Mouse (Mus musculus) hindbrain, embryonic 12.5 days (tissue): ENCODE results near the gene Prkar2b. TPM values are rescaled to one million over a fixed set of nuclear protein-coding genes. Genes with fewer than 3 reads are reported as not detected.

Source experiments
- ATAC-seq: fragments of 200-750 bp; cut with Nextera tagmentation; 2 replicates; pipeline ENCODE4 v1.8.0; 2017; ENCODE audit warnings: moderate TSS enrichment; ENCODE audit not compliant: low FRiP score
- H3K27ac ChIP-seq: fragments of 300-500 bp; sonication (generic); 2 replicates; pipeline ENCODE4 v1.5.1; 2016; ENCODE audit warnings: mild to moderate bottlenecking
- H3K27me3 ChIP-seq: fragments of 300-500 bp; sonication (generic); 2 replicates; pipeline ENCODE4 v1.6.1; 2016; ENCODE audit warnings: mild to moderate bottlenecking
- H3K36me3 ChIP-seq: fragments of 300-500 bp; sonication (generic); 2 replicates; pipeline ENCODE4 v1.6.1; 2016; ENCODE audit warnings: mild to moderate bottlenecking
- H3K4me1 ChIP-seq: fragments of 300-500 bp; sonication (generic); 2 replicates; pipeline ENCODE4 v1.6.1; 2016
- H3K4me2 ChIP-seq: fragments of 300-500 bp; sonication (generic); replicated peaks from 2 replicates; pipeline ENCODE4 v1.6.1; 2016; ENCODE audit warnings: mild to moderate bottlenecking
- H3K4me3 ChIP-seq: fragments of 300-500 bp; sonication (generic); 2 replicates; pipeline ENCODE4 v1.5.1; 2016; ENCODE audit warnings: mild to moderate bottlenecking
- H3K9ac ChIP-seq: fragments of 300-500 bp; sonication (generic); 2 replicates; pipeline ENCODE4 v1.6.1; 2016; ENCODE audit warnings: mild to moderate bottlenecking, moderate library complexity
- H3K9me3 ChIP-seq: fragments of 300-500 bp; sonication (generic); replicated peaks from 2 replicates; pipeline ENCODE4 v1.6.1; 2016; ENCODE audit warnings: mild to moderate bottlenecking
- WGBS: fragments of 180-500 bp; shearing (Covaris S2); methylation state at CpG from one replicate; pipeline ENCODE4 v1.1.7; 2016; 5-methylcytosine and 5-hydroxymethylcytosine counted together
- polyA plus RNA-seq: library from polyadenylated mRNA; unstranded; fragments of >200 nt; fragmentation: Nextera tagmentation; extraction: Ambion mirVana; gene quantifications from 2 replicates; pipeline ENCODE4 v1.2.1, GENCODE M21; 2016

Prkar2b gene
- polyA plus RNA-seq, 1 experiment from 2014 or later = 89.0 TPM

GRCm38 (mm10) chr12:32000464-32000863 is 60.6 kb downstream of the Prkar2b start:
- H3K4me3 ChIP-seq = no peak overlapping the region
- H3K36me3 ChIP-seq = no peaks in the 10 kb centered on the region
- H3K9me3 ChIP-seq = no peaks in the 10 kb centered on the region
- ATAC-seq = no peak
- H3K27ac ChIP-seq = no peak overlapping the region
- H3K27me3 ChIP-seq = no peaks in the 10 kb centered on the region
- 85% methylated on average over 7 of the region's 7 CpGs for WGBS
- no peak overlapping the region for H3K9ac ChIP-seq
- peaks cover 3% of the 10 kb centered on the region; the same call in 1 of the 2 replicates for H3K4me1 ChIP-seq
- no peak overlapping the region for H3K4me2 ChIP-seq

GRCm38 (mm10) chr12:31998706-31999105 is 62.4 kb downstream of the Prkar2b start:
- Histone ChIP-seq H3K9ac (no peak overlapping the region), H3K27me3 (no peaks in the 10 kb centered on the region), H3K27ac (no peak overlapping the region), H3K4me3 (no peak overlapping the region), H3K36me3 (no peaks in the 10 kb centered on the region), H3K4me1 (peaks cover 3% of the 10 kb centered on the region; the same call in 1 of the 2 replicates), H3K4me2 (no peak overlapping the region), H3K9me3 (no peaks in the 10 kb centered on the region)
- no peak for ATAC-seq
- 87% methylated on average over 5 of the region's 5 CpGs for WGBS

GRCm38 (mm10) chr12:31997328-31997878 is 63.7 kb downstream of the Prkar2b start:
- Histone ChIP-seq H3K27me3 (no peaks in the 10 kb centered on the region), H3K4me1 (peaks cover 3% of the 10 kb centered on the region; the same call in 1 of the 2 replicates), H3K9me3 (no peaks in the 10 kb centered on the region), H3K36me3 (no peaks in the 10 kb centered on the region), H3K9ac (no peak overlapping the region), H3K4me3 (no peak overlapping the region), H3K27ac (no peak overlapping the region), H3K4me2 (no peak overlapping the region)
- 86% methylated on average over 3 of the region's 3 CpGs for WGBS
- no peak for ATAC-seq

GRCm38 (mm10) chr12:31996877-31997276 is 64.2 kb downstream of the Prkar2b start:
- Histone ChIP-seq H3K9ac (no peak overlapping the region), H3K27me3 (no peaks in the 10 kb centered on the region), H3K4me1 (peaks cover 3% of the 10 kb centered on the region; the same call in 1 of the 2 replicates), H3K4me3 (no peak overlapping the region), H3K36me3 (no peaks in the 10 kb centered on the region), H3K9me3 (no peaks in the 10 kb centered on the region), H3K4me2 (no peak overlapping the region), H3K27ac (no peak overlapping the region)
- 79% methylated on average over 5 of the region's 5 CpGs for WGBS
- ATAC-seq = no peak

GRCm38 (mm10) chr12:31990575-31990974 is 70.5 kb downstream of the Prkar2b start:
- no peaks in the 10 kb centered on the region for H3K9me3 ChIP-seq
- H3K4me3 ChIP-seq = no peak overlapping the region
- no peak for ATAC-seq
- H3K27ac ChIP-seq = no peak overlapping the region
- WGBS = 93% methylated on average over 4 of the region's 4 CpGs
- no peak overlapping the region for H3K9ac ChIP-seq
- no peak overlapping the region for H3K4me2 ChIP-seq
- H3K36me3 ChIP-seq = no peaks in the 10 kb centered on the region
- H3K4me1 ChIP-seq = no peaks in the 10 kb centered on the region
- H3K27me3 ChIP-seq = no peaks in the 10 kb centered on the region

- no peak for ATAC-seq
- no peaks in the 10 kb centered on the region for H3K36me3 ChIP-seq
These were observed 71.4 kb downstream of the Prkar2b start for GRCm38 (mm10) chr12:31989726-31990125.

GRCm38 (mm10) chr12:31986463-31986862 is 74.6 kb downstream of the Prkar2b start:
- Histone ChIP-seq H3K36me3 (no peaks in the 10 kb centered on the region), H3K4me1 (peaks cover 7% of the 10 kb centered on the region; the same call in 1 of the 2 replicates), H3K4me2 (no peak overlapping the region), H3K27me3 (no peaks in the 10 kb centered on the region), H3K9ac (no peak overlapping the region), H3K9me3 (no peaks in the 10 kb centered on the region), H3K27ac (no peak overlapping the region), H3K4me3 (no peak overlapping the region)
- no peak for ATAC-seq
- WGBS = 88% methylated on average over 2 of the region's 2 CpGs

More at GRCm38 (mm10) chr12:31989726-31990125, 71.4 kb downstream of the Prkar2b start:
- Histone ChIP-seq H3K9me3 (no peaks in the 10 kb centered on the region), H3K4me1 (peaks cover 1% of the 10 kb centered on the region; the same call in 1 of the 2 replicates), H3K27ac (no peak overlapping the region), H3K9ac (no peak overlapping the region), H3K27me3 (no peaks in the 10 kb centered on the region), H3K4me2 (no peak overlapping the region), H3K4me3 (no peak overlapping the region)

- Histone ChIP-seq H3K9me3 (no peaks in the 10 kb centered on the region), H3K4me3 (no peak overlapping the region), H3K4me2 (no peak overlapping the region), H3K36me3 (no peaks in the 10 kb centered on the region), H3K4me1 (peaks cover 7% of the 10 kb centered on the region; the same call in 1 of the 2 replicates), H3K27ac (no peak overlapping the region), H3K9ac (no peak overlapping the region), H3K27me3 (no peaks in the 10 kb centered on the region)
- ATAC-seq = no peak
- 95% methylated on average over 6 of the region's 6 CpGs for WGBS
These were observed 75.4 kb downstream of the Prkar2b start for GRCm38 (mm10) chr12:31985738-31986137.

- H3K9me3 ChIP-seq = no peaks in the 10 kb centered on the region
- H3K27ac ChIP-seq = no peak overlapping the region
- ATAC-seq = no peak
- H3K9ac ChIP-seq = no peak overlapping the region
- WGBS = 72% methylated on average over 12 of the region's 12 CpGs
- no peaks in the 10 kb centered on the region for H3K36me3 ChIP-seq
- H3K4me3 ChIP-seq = no peak overlapping the region
- H3K4me1 ChIP-seq = peaks cover 7% of the 10 kb centered on the region; the same call in 1 of the 2 replicates
- no peaks in the 10 kb centered on the region for H3K27me3 ChIP-seq
- H3K4me2 ChIP-seq = no peak overlapping the region
These were observed 76.4 kb downstream of the Prkar2b start for GRCm38 (mm10) chr12:31984664-31985063.

- H3K4me2 ChIP-seq = no peak overlapping the region
- peaks cover 7% of the 10 kb centered on the region; the same call in 1 of the 2 replicates for H3K4me1 ChIP-seq
- no peaks in the 10 kb centered on the region for H3K9me3 ChIP-seq
- no peak for ATAC-seq
- 57% methylated on average over 2 of the region's 2 CpGs for WGBS
- H3K27ac ChIP-seq = no peak overlapping the region
- no peak overlapping the region for H3K9ac ChIP-seq
- H3K4me3 ChIP-seq = no peak overlapping the region
- H3K27me3 ChIP-seq = no peaks in the 10 kb centered on the region
- no peaks in the 10 kb centered on the region for H3K36me3 ChIP-seq
These were observed 76.9 kb downstream of the Prkar2b start for GRCm38 (mm10) chr12:31984206-31984605.

- 62% methylated on average over 6 of the region's 6 CpGs for WGBS
- Histone ChIP-seq H3K4me2 (no peak overlapping the region), H3K27ac (no peak overlapping the region), H3K9me3 (no peaks in the 10 kb centered on the region), H3K4me3 (no peak overlapping the region), H3K4me1 (peaks cover 7% of the 10 kb centered on the region; the same call in 1 of the 2 replicates), H3K36me3 (no peaks in the 10 kb centered on the region), H3K27me3 (no peaks in the 10 kb centered on the region), H3K9ac (no peak overlapping the region)
- ATAC-seq = no peak
These were observed 77.3 kb downstream of the Prkar2b start for GRCm38 (mm10) chr12:31983769-31984168.

- Histone ChIP-seq H3K4me3 (no peak overlapping the region), H3K27ac (no peak overlapping the region), H3K9ac (no peak overlapping the region), H3K9me3 (no peaks in the 10 kb centered on the region), H3K4me1 (peaks cover 7% of the 10 kb centered on the region; the same call in 1 of the 2 replicates), H3K27me3 (no peaks in the 10 kb centered on the region), H3K4me2 (no peak overlapping the region), H3K36me3 (no peaks in the 10 kb centered on the region)
- WGBS = 60% methylated on average over 7 of the region's 7 CpGs
- no peak for ATAC-seq
These were observed 77.9 kb downstream of the Prkar2b start for GRCm38 (mm10) chr12:31983238-31983637.

- ATAC-seq = no peak
- H3K27me3 ChIP-seq = no peaks in the 10 kb centered on the region
- 58% methylated on average over 12 of the region's 12 CpGs for WGBS
These were observed 83.4 kb downstream of the Prkar2b start for GRCm38 (mm10) chr12:31977613-31978195.

More at GRCm38 (mm10) chr12:31977613-31978195, 83.4 kb downstream of the Prkar2b start:
- Histone ChIP-seq H3K4me1 (peaks cover 14% of the 10 kb centered on the region; the same call in 1 of the 2 replicates), H3K4me2 (no peak overlapping the region), H3K27ac (no peak overlapping the region), H3K4me3 (no peak overlapping the region), H3K9me3 (no peaks in the 10 kb centered on the region), H3K9ac (no peak overlapping the region), H3K36me3 (no peaks in the 10 kb centered on the region)
